Mouse (Mus musculus) lung, embryonic 15.5 days (tissue): ENCODE measurements around the gene Prkg1. TPM values are rescaled to one million over a fixed set of nuclear protein-coding genes. Genes with fewer than 3 reads are reported as not detected.

Source experiments
- ATAC-seq: fragments of 200-750 bp; cut with Nextera tagmentation; 2 replicates; pipeline ENCODE4 v1.8.0; 2017; ENCODE audit warnings: moderate number of reproducible peaks, borderline replicate concordance; ENCODE audit not compliant: low FRiP score, low TSS enrichment; ENCODE audit errors: extremely low read depth
- H3K27ac ChIP-seq: fragments of 300-500 bp; sonication (generic); 2 replicates; pipeline ENCODE4 v1.5.1; 2015; ENCODE audit warnings: moderate library complexity, mild to moderate bottlenecking, inconsistent platforms
- H3K27me3 ChIP-seq: fragments of 300-500 bp; sonication (generic); 2 replicates; pipeline ENCODE4 v1.6.1; 2015; ENCODE audit warnings: inconsistent platforms
- H3K36me3 ChIP-seq: fragments of 300-500 bp; sonication (generic); 2 replicates; pipeline ENCODE4 v1.6.1; 2015; ENCODE audit warnings: inconsistent platforms
- H3K4me1 ChIP-seq: fragments of 300-500 bp; sonication (generic); 2 replicates; pipeline ENCODE4 v1.6.1; 2015; ENCODE audit warnings: inconsistent platforms
- H3K4me2 ChIP-seq: fragments of 300-500 bp; sonication (generic); 2 replicates; pipeline ENCODE4 v1.6.1; 2015; ENCODE audit warnings: inconsistent platforms, mild to moderate bottlenecking, moderate library complexity
- H3K4me3 ChIP-seq: fragments of 300-500 bp; sonication (generic); 2 replicates; pipeline ENCODE4 v1.5.1; 2015; ENCODE audit warnings: mild to moderate bottlenecking, inconsistent platforms
- H3K9ac ChIP-seq: fragments of 300-500 bp; sonication (generic); 2 replicates; pipeline ENCODE4 v1.6.1; 2015; ENCODE audit warnings: inconsistent platforms
- H3K9me3 ChIP-seq: fragments of 300-500 bp; sonication (generic); 2 replicates; pipeline ENCODE4 v1.6.1; 2016; ENCODE audit warnings: inconsistent platforms
- WGBS: fragments of 180-500 bp; shearing (Covaris S2); methylation state at CpG from one replicate; pipeline ENCODE4 v1.1.7; 2015; 5-methylcytosine and 5-hydroxymethylcytosine counted together
- polyA plus RNA-seq: library from polyadenylated mRNA; unstranded; fragments of >200 nt; fragmentation: Nextera tagmentation; extraction: Ambion mirVana; gene quantifications from 2 replicates; pipeline ENCODE4 v1.2.1, GENCODE M21; 2015

Prkg1 gene
- polyA plus RNA-seq, 1 experiment from 2014 or later: 6.5 TPM

DNA sequence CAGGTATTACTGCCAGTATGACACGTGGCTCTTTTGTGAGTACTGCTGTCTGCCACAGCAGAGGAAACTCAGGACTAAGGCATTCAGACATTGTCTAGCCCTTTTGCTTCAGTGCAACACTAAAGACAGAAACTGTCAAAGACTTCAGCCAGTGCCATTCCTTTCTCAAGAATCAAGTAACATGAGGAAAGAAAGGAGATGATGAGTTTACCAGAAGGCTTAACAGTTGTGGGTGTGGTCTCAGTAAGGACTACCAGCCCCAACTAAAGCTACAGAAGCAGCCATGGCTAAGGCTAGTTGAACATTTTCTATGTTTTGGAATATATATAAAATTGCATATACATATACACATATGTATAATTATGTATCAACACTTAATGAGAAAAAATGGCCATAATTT, 816.6 kb downstream of the Prkg1 start:
- no peak for ATAC-seq
- H3K27ac ChIP-seq: no peak overlapping the region

GRCm38 (mm10) chr19:30942369-30942992, 822.4 kb downstream of the Prkg1 start:
- WGBS: 14% methylated on average over 5 of the region's 5 CpGs
- ATAC-seq: no peak
- H3K36me3 ChIP-seq: no peaks in the 10 kb centered on the region

More for the DNA sequence above, 816.6 kb downstream of the Prkg1 start:
- Histone ChIP-seq H3K4me1 (no peaks in the 10 kb centered on the region), H3K36me3 (no peaks in the 10 kb centered on the region), H3K4me2 (no peak overlapping the region), H3K4me3 (no peak overlapping the region), H3K9me3 (no peaks in the 10 kb centered on the region), H3K9ac (no peak overlapping the region), H3K27me3 (no peaks in the 10 kb centered on the region)
- 55% methylated on average over 1 of the region's 1 CpGs for WGBS

GRCm38 (mm10) chr19:30938058-30938457, 826.8 kb downstream of the Prkg1 start:
- Histone ChIP-seq H3K27ac (no peak overlapping the region), H3K9me3 (no peaks in the 10 kb centered on the region), H3K9ac (no peak overlapping the region), H3K4me2 (no peak overlapping the region), H3K4me3 (no peak overlapping the region), H3K4me1 (0 out of 2 replicates have a peak, but pooled peaks cover 5% of the 10 kb centered on the region), H3K36me3 (no peaks in the 10 kb centered on the region), H3K27me3 (no peaks in the 10 kb centered on the region)
- ATAC-seq: no peak
- 89% methylated on average over 2 of the region's 2 CpGs for WGBS

More at GRCm38 (mm10) chr19:30942369-30942992, 822.4 kb downstream of the Prkg1 start:
- Histone ChIP-seq H3K4me1 (0 out of 2 replicates have a peak, but pooled peaks cover 5% of the 10 kb centered on the region), H3K4me3 (no peak overlapping the region), H3K27me3 (no peaks in the 10 kb centered on the region), H3K27ac (no peak overlapping the region), H3K9ac (no peak overlapping the region), H3K4me2 (no peak overlapping the region), H3K9me3 (no peaks in the 10 kb centered on the region)

DNA sequence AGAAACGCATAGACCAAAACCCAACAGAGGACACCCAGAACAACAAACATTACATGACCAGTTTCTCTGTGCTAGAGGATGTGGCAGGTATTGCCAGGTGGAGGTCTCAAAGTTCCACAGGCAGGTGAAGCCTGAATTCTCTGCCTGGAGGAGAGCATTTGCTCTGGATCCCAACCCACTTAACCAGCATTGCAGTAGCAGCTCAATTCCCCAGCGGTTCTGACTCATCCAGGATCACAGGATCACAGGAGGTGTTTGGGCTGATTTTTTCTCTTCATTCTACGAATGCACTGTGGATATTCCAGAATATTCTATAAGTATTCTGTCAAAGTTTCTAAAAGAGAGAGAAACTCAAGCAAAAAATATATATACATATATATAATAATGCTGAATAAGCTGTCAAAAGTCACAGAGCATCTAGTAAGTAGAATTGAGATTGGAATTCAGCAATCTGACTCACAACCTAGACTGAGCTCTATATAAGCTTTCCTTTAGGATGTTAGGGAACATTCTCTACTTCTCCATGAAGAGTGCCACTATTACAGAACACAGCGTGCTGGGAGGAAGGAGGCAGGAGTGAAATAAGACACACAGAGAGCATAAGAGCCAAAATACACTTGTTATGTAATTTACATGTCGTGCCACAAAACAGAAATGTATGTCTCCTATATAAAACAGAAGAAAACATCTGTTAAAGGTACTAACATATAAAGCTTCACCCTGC, 833.2 kb downstream of the Prkg1 start:
- WGBS: 85% methylated on average over 5 of the region's 5 CpGs
- Histone ChIP-seq H3K4me3 (no peak overlapping the region), H3K4me1 (no peaks in the 10 kb centered on the region), H3K4me2 (no peak overlapping the region), H3K9me3 (no peaks in the 10 kb centered on the region), H3K27me3 (no peaks in the 10 kb centered on the region), H3K9ac (no peak overlapping the region), H3K27ac (no peak overlapping the region), H3K36me3 (no peaks in the 10 kb centered on the region)
- no peak for ATAC-seq

DNA sequence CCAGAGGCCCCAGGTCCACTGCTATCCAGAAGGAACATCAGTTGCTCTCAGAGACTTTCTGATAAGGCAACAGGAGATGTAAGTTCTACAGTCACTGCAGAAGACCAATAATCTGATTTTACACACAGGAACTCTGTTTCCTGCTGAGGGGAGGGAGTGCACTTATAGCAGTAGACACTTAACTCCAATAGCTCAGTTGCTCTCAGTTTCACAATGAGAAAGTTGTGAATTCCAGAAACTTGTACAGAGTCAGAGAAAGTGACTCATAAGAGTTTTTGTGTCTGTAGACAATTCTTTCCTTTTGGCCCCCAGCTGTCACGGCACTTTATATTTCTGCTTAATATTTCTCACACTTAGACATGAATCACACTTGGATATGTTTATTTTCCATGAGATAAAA, 840.8 kb downstream of the Prkg1 start:
- Histone ChIP-seq H3K27me3 (no peaks in the 10 kb centered on the region), H3K9me3 (no peaks in the 10 kb centered on the region), H3K27ac (no peak overlapping the region), H3K4me1 (no peaks in the 10 kb centered on the region), H3K36me3 (no peaks in the 10 kb centered on the region), H3K4me2 (no peak overlapping the region), H3K9ac (no peak overlapping the region), H3K4me3 (no peak overlapping the region)
- ATAC-seq: no peak
- 57% methylated on average over 1 of the region's 1 CpGs for WGBS

- Histone ChIP-seq H3K4me2 (no peak overlapping the region), H3K9ac (no peak overlapping the region), H3K9me3 (no peaks in the 10 kb centered on the region), H3K4me3 (no peak overlapping the region), H3K36me3 (no peaks in the 10 kb centered on the region), H3K4me1 (no peaks in the 10 kb centered on the region), H3K27me3 (no peaks in the 10 kb centered on the region), H3K27ac (no peak overlapping the region)
- no peak for ATAC-seq
These were observed 862.5 kb downstream of the Prkg1 start for GRCm38 (mm10) chr19:30902290-30902689.

DNA sequence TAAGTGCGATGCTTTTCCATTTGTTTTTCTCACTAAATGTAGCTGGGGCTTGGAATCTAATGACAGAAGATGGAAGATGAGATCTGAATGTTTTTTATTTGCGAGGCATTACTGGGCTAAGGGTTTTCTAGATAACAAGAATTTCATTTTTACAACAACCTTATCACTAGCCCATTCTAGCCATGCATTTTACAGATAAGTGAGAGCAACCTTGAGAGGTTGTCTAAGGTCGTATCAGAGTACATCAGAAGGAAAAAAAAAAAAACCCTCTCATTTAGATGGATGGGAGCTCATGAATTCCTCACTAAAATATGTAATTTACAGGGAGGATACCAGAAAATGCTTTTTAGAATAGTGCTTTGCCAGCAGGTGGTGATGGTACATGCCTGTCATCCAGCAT, 863.8 kb downstream of the Prkg1 start:
- 70% methylated on average over 3 of the region's 3 CpGs for WGBS
- Histone ChIP-seq H3K36me3 (no peaks in the 10 kb centered on the region), H3K4me3 (no peak overlapping the region), H3K4me2 (no peak overlapping the region), H3K27me3 (no peaks in the 10 kb centered on the region), H3K4me1 (no peaks in the 10 kb centered on the region), H3K27ac (no peak overlapping the region), H3K9me3 (no peaks in the 10 kb centered on the region), H3K9ac (no peak overlapping the region)
- no peak for ATAC-seq

GRCm38 (mm10) chr19:30890377-30890776, 874.5 kb downstream of the Prkg1 start:
- Histone ChIP-seq H3K36me3 (no peaks in the 10 kb centered on the region), H3K4me2 (no peak overlapping the region), H3K9ac (no peak overlapping the region), H3K27me3 (no peaks in the 10 kb centered on the region), H3K9me3 (no peaks in the 10 kb centered on the region), H3K4me1 (no peaks in the 10 kb centered on the region), H3K27ac (no peak overlapping the region), H3K4me3 (no peak overlapping the region)
- WGBS: 75% methylated on average over 2 of the region's 2 CpGs
- no peak for ATAC-seq

- Histone ChIP-seq H3K4me1 (no peaks in the 10 kb centered on the region), H3K9me3 (no peaks in the 10 kb centered on the region), H3K9ac (no peak overlapping the region), H3K4me2 (no peak overlapping the region), H3K27ac (no peak overlapping the region), H3K4me3 (no peak overlapping the region), H3K27me3 (no peaks in the 10 kb centered on the region), H3K36me3 (no peaks in the 10 kb centered on the region)
- 76% methylated on average over 3 of the region's 3 CpGs for WGBS
- ATAC-seq: no peak
These were observed 875.0 kb downstream of the Prkg1 start for GRCm38 (mm10) chr19:30889851-30890250.

- no peaks in the 10 kb centered on the region for H3K9me3 ChIP-seq
- H3K9ac ChIP-seq: no peak overlapping the region
- H3K36me3 ChIP-seq: no peaks in the 10 kb centered on the region
- H3K4me3 ChIP-seq: no peak overlapping the region
- WGBS: 48% methylated on average over 4 of the region's 4 CpGs
- H3K4me2 ChIP-seq: no peak overlapping the region
- no peak for ATAC-seq
- no peaks in the 10 kb centered on the region for H3K27me3 ChIP-seq
- H3K4me1 ChIP-seq: no peaks in the 10 kb centered on the region
- H3K27ac ChIP-seq: no peak overlapping the region
These were observed 903.4 kb downstream of the Prkg1 start for GRCm38 (mm10) chr19:30861441-30861840.

DNA sequence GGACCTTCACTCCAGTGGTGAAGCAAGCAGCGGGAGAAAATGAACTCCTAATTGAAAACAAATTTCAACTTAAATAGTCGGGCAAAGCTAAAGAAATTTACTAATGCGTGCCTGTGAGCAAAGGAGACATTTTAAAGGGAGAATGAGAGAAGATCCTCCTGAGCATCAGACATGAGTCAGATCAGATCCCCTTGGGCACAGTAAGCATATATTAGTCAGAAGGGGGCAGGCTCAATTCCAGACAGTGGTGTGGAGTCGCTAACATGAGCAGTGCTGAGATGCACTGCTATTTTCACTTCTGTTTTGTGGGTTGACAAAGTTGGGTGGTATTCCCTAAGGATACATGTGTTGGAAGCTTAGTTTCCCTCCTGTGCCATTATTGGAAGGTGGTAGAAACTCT, 913.8 kb downstream of the Prkg1 start:
- H3K9ac ChIP-seq: no peak overlapping the region
- WGBS: 87% methylated on average over 4 of the region's 4 CpGs
- H3K4me3 ChIP-seq: no peak overlapping the region
- no peaks in the 10 kb centered on the region for H3K27me3 ChIP-seq
- no peak for ATAC-seq
- no peak overlapping the region for H3K4me2 ChIP-seq
- no peaks in the 10 kb centered on the region for H3K9me3 ChIP-seq
- no peak overlapping the region for H3K27ac ChIP-seq
- no peaks in the 10 kb centered on the region for H3K4me1 ChIP-seq
- H3K36me3 ChIP-seq: no peaks in the 10 kb centered on the region

DNA sequence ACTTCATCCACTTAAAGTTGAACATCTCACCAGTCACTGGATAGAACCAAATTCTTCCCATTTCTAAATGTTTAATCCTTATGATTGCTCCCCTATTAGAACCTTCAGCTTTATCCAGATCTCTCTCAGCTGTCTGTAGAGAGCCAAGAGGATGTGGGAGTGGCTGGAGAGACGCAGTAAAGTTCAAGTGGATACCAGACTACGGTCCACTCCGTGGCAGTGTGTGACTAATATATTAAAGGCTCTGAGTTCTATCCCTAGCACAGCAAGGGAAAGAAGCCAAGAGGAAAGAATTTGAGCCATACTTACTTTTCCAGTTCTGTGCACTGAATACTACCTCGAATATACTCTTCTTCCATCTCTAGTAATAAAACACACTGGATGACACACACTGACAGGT, 919.9 kb downstream of the Prkg1 start:
- Histone ChIP-seq H3K36me3 (no peaks in the 10 kb centered on the region), H3K9me3 (no peaks in the 10 kb centered on the region), H3K27me3 (no peaks in the 10 kb centered on the region), H3K9ac (no peak overlapping the region), H3K27ac (no peak overlapping the region), H3K4me2 (no peak overlapping the region), H3K4me3 (no peak overlapping the region), H3K4me1 (peaks cover 9% of the 10 kb centered on the region; the same call in 1 of the 2 replicates)
- 24% methylated on average over 4 of the region's 4 CpGs for WGBS
- ATAC-seq: no peak
